Mouse (Mus musculus) forebrain, embryonic 12.5 days (tissue): ENCODE data around the gene Usp46. TPM values are rescaled to one million over a fixed set of nuclear protein-coding genes. Genes with fewer than 3 reads are reported as not detected.

Source experiments
- ATAC-seq: fragments of 200-750 bp; cut with Nextera tagmentation; 2 replicates; pipeline ENCODE4 v1.8.0; 2017; ENCODE audit warnings: moderate TSS enrichment; ENCODE audit not compliant: low FRiP score
- H3K27ac ChIP-seq: fragments of 300-500 bp; sonication (generic); 2 replicates; pipeline ENCODE4 v1.5.1; 2016; ENCODE audit warnings: mild to moderate bottlenecking
- H3K27me3 ChIP-seq: fragments of 300-500 bp; sonication (generic); 2 replicates; pipeline ENCODE4 v1.6.1; 2016; ENCODE audit warnings: mild to moderate bottlenecking
- H3K36me3 ChIP-seq: fragments of 300-500 bp; sonication (generic); replicated peaks from 2 replicates; pipeline ENCODE4 v1.6.1; 2016; ENCODE audit warnings: mild to moderate bottlenecking
- H3K4me1 ChIP-seq: fragments of 300-500 bp; sonication (generic); 2 replicates; pipeline ENCODE4 v1.6.1; 2016
- H3K4me2 ChIP-seq: fragments of 300-500 bp; sonication (generic); 2 replicates; pipeline ENCODE4 v1.6.1; 2016; ENCODE audit warnings: mild to moderate bottlenecking, moderate library complexity
- H3K4me3 ChIP-seq: fragments of 300-500 bp; sonication (generic); replicated peaks from 2 replicates; pipeline ENCODE4 v1.5.1; 2016; ENCODE audit warnings: mild to moderate bottlenecking
- H3K9ac ChIP-seq: fragments of 300-500 bp; sonication (generic); 2 replicates; pipeline ENCODE4 v1.6.1; 2016; ENCODE audit warnings: mild to moderate bottlenecking
- H3K9me3 ChIP-seq: fragments of 300-500 bp; sonication (generic); 2 replicates; pipeline ENCODE4 v1.6.1; 2016
- WGBS: fragments of 180-500 bp; shearing (Covaris S2); methylation state at CpG from one replicate; pipeline ENCODE4 v1.1.7; 2016; 5-methylcytosine and 5-hydroxymethylcytosine counted together
- polyA plus RNA-seq: library from polyadenylated mRNA; unstranded; fragments of >200 nt; fragmentation: Nextera tagmentation; extraction: Ambion mirVana; gene quantifications from 2 replicates; pipeline ENCODE4 v1.2.1, GENCODE M21; 2016

Gene Usp46
- polyA plus RNA-seq, 1 experiment from 2014 or later: 34.1 TPM

DNA sequence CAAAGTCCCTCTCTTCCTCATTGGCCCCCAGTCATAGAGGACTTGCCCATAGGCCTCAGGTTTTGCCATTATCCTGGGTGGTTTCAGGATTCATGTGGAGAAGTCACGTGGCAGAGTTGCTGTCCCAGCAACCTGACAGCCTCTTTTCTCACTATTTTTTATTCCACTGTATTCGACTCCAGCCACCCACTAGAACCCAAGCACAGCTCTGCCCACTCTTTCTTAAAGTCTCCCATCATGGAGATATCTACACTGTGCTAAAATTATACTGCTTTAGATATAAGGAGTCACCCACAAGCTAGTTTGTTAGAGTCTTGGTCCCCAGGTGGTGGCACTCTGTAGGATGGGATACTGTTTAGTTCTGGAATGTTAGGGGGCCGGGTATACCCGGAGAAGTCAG is 27.7 kb downstream of the Usp46 start:
- Histone ChIP-seq H3K9me3 (no peaks in the 10 kb centered on the region), H3K9ac (no peak overlapping the region), H3K27me3 (no peaks in the 10 kb centered on the region), H3K4me3 (no peak overlapping the region), H3K4me2 (no peak overlapping the region), H3K36me3 (peaks cover 4% of the 10 kb centered on the region; the same call in 1 of the 2 replicates), H3K4me1 (peaks cover 21% of the 10 kb centered on the region; the same call in 1 of the 2 replicates), H3K27ac (no peak overlapping the region)
- ATAC-seq: no peak
- 95% methylated on average over 4 of the region's 4 CpGs for WGBS

DNA sequence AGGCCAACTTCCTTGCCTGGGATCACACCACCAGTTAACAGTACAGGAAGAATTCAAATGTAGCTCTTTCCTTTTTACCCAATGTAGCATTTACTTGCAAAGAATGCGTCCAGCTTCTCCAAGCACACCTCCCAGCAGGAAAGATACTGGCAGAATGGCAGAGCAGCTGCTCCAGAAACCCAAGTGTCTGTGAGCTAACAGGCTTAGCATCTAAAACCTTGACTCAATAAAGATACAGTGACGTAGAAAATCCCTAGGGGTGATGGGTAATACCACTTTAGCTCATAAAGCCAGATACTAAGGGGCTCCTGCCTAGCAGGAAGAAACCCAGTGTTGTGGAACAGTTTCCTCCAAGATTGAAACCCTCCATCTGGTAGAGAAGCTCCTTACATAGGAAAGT is 32.8 kb downstream of the Usp46 start:
- Histone ChIP-seq H3K36me3 (peaks cover 16% of the 10 kb centered on the region), H3K27me3 (no peaks in the 10 kb centered on the region), H3K9ac (no peak overlapping the region), H3K4me3 (no peak overlapping the region), H3K9me3 (no peaks in the 10 kb centered on the region), H3K4me1 (no peaks in the 10 kb centered on the region), H3K4me2 (no peak overlapping the region), H3K27ac (no peak overlapping the region)
- ATAC-seq: no peak
- 75% methylated on average over 2 of the region's 2 CpGs for WGBS

DNA sequence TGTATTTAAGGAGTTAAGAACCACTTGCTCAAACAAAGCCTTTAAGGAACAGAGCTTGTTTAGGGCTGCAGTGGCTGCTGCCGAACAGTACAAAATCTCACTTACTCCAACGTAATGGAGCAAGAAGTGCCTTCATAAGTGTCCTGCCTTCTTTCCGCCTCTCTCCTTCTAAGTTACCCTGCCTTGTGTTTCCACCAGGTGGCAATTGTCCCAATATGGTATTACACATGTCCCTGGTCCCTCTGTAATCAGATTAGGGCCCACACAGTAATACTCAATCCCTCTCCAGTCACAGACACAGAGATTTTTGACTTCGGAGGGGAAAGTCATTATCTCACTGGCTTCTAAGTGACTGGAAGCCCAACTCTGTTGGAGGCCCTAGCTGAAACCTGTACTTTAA is 34.1 kb downstream of the Usp46 start:
- Histone ChIP-seq H3K9me3 (no peaks in the 10 kb centered on the region), H3K4me1 (peaks cover 2% of the 10 kb centered on the region; the same call in 1 of the 2 replicates), H3K27me3 (no peaks in the 10 kb centered on the region), H3K4me2 (no peak overlapping the region), H3K4me3 (no peak overlapping the region), H3K27ac (no peak overlapping the region), H3K9ac (no peak overlapping the region), H3K36me3 (peaks cover 16% of the 10 kb centered on the region)
- ATAC-seq: no peak
- WGBS: 89% methylated on average over 4 of the region's 4 CpGs

DNA sequence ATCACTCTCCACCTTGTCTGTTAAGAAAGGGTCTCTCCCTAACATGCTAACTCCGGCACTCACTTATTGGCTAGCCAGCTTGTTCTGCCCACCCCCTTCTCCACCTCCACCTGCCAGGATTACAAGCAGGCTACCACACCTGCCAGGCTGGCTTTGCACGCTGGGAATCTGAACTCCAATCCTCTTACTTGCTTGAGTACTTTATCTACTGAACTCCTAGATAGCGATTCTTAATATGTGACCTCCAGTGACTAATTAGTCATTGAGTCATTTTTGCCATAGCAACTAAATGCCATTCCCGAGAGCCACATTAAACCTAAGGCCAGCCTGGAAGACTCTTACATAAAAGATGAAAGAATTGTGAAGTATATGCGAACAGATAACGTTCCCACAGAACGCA is 38.4 kb downstream of the Usp46 start:
- ATAC-seq: no peak
- WGBS: 83% methylated on average over 7 of the region's 7 CpGs
- H3K27ac ChIP-seq: no peak overlapping the region
- H3K27me3 ChIP-seq: no peaks in the 10 kb centered on the region
- no peaks in the 10 kb centered on the region for H3K9me3 ChIP-seq
- H3K36me3 ChIP-seq: peaks cover 17% of the 10 kb centered on the region
- no peak overlapping the region for H3K4me2 ChIP-seq
- H3K4me1 ChIP-seq: peaks cover 2% of the 10 kb centered on the region; the same call in 1 of the 2 replicates
- no peak overlapping the region for H3K9ac ChIP-seq
- H3K4me3 ChIP-seq: no peak overlapping the region

DNA sequence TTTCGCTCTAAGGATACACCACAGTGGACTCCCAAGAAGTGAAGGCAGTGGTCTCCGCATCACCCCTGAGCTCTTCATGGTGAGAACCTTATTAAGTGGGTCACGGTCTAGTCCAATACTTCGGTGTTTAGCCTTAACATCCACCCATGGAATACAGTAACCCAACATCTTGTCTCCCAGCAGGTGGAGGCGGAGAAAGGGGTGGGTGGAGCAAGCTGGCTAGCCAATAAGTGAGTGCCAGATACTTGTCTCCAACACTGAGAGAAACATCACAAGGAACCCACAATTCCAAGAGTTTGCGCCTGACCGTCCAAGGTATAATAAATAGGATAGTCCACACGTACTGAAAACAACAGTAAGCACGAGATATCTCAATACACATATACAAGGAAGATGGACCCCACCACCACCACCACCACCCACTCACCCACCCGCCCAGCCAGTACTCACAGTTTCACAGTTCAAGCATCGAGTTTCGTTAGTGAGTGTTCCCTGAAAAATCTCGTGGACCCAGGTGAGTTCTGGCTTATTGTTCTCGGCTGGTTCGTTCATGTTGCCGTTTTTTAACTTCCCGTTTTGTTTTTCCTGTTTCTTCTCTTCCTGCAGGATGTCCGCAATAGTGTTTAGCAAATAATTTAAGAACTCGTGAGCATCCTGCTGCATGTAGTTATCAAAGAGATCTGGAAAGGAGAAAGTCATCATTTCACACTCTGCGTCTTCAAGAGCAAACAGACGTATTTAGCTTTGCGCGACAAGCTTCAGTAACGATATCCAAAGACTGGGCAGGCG is 39.3 kb downstream of the Usp46 start:
- 93% methylated on average over 25 of the region's 25 CpGs for WGBS
- no peak overlapping the region for H3K9ac ChIP-seq
- peaks cover 17% of the 10 kb centered on the region for H3K36me3 ChIP-seq
- H3K4me3 ChIP-seq: no peak overlapping the region
- H3K4me1 ChIP-seq: peaks cover 2% of the 10 kb centered on the region; the same call in 1 of the 2 replicates
- no peaks in the 10 kb centered on the region for H3K9me3 ChIP-seq
- H3K27me3 ChIP-seq: no peaks in the 10 kb centered on the region
- no peak overlapping the region for H3K27ac ChIP-seq
- no peak overlapping the region for H3K4me2 ChIP-seq
- ATAC-seq: no peak

DNA sequence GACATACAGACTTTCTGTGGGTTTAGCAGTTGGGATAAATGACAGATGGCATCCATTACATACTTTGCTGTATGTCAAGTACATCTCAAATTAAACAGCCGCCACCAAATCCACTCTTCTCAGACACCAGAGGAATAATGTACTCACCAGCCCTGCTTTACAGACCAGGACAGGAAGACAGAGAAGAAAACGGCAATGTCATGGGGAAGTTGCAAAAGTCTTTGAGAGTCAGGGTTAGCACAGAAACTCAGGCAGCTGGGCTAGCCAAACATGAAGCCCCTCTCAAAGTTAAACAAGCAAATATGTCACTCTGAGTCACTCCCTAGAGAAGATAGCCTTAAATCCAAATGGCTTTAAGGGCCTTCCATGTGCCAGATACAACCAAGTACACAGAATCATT is 40.0 kb downstream of the Usp46 start:
- WGBS: 87% methylated on average over 2 of the region's 2 CpGs

DNA sequence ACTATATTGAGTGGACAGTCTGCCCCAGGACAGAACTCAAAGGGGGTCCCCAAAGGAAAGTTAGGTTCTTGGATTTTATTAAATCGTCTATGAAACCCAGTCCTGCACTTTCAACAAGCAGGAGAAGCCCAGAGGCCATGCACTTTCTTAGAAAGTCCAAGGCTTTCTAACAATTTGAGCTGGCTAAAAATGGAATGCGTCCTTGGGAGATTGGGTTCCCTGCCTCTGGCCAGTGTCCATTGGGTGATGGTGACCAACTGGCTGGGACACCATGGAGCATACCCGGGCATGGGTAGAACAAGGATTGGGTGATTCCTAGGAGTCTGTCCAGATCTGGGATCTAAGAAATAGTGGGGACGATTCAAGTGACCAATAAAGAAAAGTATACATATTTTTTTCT is 47.7 kb downstream of the Usp46 start:
- no peak overlapping the region for H3K4me2 ChIP-seq
- no peaks in the 10 kb centered on the region for H3K9me3 ChIP-seq
- no peaks in the 10 kb centered on the region for H3K27me3 ChIP-seq
- peaks cover 16% of the 10 kb centered on the region; the same call in 1 of the 2 replicates for H3K36me3 ChIP-seq
- H3K9ac ChIP-seq: no peak overlapping the region
- H3K27ac ChIP-seq: no peak overlapping the region
- 86% methylated on average over 4 of the region's 4 CpGs for WGBS
- H3K4me3 ChIP-seq: no peak overlapping the region
- H3K4me1 ChIP-seq: peaks cover 9% of the 10 kb centered on the region
- ATAC-seq: no peak

More for the DNA sequence above, 40.0 kb downstream of the Usp46 start:
- Histone ChIP-seq H3K27me3 (no peaks in the 10 kb centered on the region), H3K9me3 (no peaks in the 10 kb centered on the region), H3K4me3 (no peak overlapping the region), H3K36me3 (peaks cover 17% of the 10 kb centered on the region), H3K4me2 (no peak overlapping the region), H3K27ac (no peak overlapping the region), H3K4me1 (peaks cover 2% of the 10 kb centered on the region; the same call in 1 of the 2 replicates), H3K9ac (no peak overlapping the region)
- ATAC-seq: no peak

DNA sequence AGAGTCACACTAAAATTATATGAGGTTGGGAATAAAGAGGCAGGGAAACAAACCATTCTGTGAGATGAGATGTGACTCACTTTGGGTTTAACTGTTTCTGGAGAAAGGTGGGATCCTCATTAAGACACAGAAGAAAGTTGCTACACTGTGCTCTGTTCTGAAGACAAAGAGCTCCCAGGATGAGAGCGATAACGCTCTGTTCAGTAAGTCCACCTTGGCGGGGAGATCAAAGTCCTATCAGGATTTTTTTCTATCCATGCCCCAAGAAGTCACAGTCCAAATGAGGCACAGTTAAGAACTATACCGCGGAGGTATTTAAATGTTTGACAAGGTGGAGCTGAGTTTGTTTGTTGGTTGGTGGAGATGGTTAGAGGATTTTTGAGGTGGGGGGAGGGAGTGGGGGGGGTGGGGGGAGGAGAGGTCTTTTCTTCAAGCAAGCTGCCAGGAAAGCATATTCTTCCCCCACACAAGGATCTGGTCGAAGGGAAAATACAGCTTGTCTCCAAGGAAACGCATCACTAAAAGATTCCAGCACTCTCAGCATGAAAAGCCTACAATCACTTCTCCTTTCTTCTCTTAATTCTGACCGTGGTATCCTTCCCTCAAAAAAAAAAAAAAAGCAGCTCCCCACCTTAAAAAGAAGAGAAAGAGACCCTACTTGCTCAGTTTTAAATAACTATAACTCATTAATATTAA is 49.2 kb downstream of the Usp46 start:
- Histone ChIP-seq H3K9ac (no peak overlapping the region), H3K9me3 (no peaks in the 10 kb centered on the region), H3K4me1 (peaks cover 9% of the 10 kb centered on the region), H3K4me2 (no peak overlapping the region), H3K36me3 (peaks cover 27% of the 10 kb centered on the region), H3K27ac (no peak overlapping the region), H3K27me3 (no peaks in the 10 kb centered on the region), H3K4me3 (no peak overlapping the region)
- ATAC-seq: no peak
- 72% methylated on average over 8 of the region's 8 CpGs for WGBS

DNA sequence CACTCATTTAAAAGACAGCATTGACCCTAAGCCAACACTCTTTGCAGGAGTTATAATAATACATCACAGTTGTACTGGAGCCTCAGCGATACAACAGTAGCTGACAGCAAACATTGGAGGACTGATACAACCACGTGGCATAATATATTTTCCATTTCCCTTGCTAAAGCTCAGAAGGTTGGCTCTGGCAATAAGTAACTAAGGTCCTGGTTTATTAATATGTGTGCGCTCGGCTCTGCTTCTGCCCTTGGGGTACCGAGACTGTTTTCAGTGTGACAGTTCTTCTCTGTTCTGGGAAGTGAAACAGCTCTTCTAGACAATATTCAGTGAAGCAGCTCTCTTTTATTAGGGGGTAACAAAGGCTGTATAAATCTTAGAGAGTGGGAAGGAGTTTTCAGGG is 50.7 kb downstream of the Usp46 start:
- no peak for ATAC-seq
- WGBS: 88% methylated on average over 5 of the region's 5 CpGs

DNA sequence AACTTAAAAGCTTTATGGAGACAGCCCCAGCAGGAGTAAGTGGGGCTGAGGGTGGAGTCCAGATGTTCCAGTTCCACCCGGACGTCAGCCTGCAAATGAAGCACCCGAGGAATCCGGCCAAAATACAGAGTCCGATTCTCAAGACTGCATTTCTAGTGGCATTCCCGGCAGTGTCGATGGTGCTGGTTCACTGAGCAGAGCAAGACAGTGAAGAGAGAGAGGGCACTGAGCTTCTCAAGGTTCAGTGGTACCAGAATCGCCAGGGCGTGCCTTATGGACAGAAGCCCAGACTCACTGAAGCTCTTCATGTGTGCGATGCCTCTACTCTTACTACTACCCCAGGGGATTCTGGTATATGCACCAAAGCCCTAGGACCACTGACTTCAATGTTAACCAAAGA is 56.6 kb downstream of the Usp46 start:
- H3K9ac ChIP-seq: no peak overlapping the region
- WGBS: 92% methylated on average over 10 of the region's 10 CpGs
- no peak overlapping the region for H3K27ac ChIP-seq
- H3K4me2 ChIP-seq: no peak overlapping the region
- ATAC-seq: no peak
- H3K36me3 ChIP-seq: peaks cover 23% of the 10 kb centered on the region
- H3K4me1 ChIP-seq: 0 out of 2 replicates have a peak, but pooled peaks cover 3% of the 10 kb centered on the region
- no peaks in the 10 kb centered on the region for H3K27me3 ChIP-seq
- no peak overlapping the region for H3K4me3 ChIP-seq
- H3K9me3 ChIP-seq: no peaks in the 10 kb centered on the region

More for the DNA sequence above, 50.7 kb downstream of the Usp46 start:
- Histone ChIP-seq H3K9ac (no peak overlapping the region), H3K4me2 (no peak overlapping the region), H3K27ac (no peak overlapping the region), H3K36me3 (peaks cover 27% of the 10 kb centered on the region), H3K27me3 (no peaks in the 10 kb centered on the region), H3K4me3 (no peak overlapping the region), H3K9me3 (no peaks in the 10 kb centered on the region), H3K4me1 (peaks cover 9% of the 10 kb centered on the region)

DNA sequence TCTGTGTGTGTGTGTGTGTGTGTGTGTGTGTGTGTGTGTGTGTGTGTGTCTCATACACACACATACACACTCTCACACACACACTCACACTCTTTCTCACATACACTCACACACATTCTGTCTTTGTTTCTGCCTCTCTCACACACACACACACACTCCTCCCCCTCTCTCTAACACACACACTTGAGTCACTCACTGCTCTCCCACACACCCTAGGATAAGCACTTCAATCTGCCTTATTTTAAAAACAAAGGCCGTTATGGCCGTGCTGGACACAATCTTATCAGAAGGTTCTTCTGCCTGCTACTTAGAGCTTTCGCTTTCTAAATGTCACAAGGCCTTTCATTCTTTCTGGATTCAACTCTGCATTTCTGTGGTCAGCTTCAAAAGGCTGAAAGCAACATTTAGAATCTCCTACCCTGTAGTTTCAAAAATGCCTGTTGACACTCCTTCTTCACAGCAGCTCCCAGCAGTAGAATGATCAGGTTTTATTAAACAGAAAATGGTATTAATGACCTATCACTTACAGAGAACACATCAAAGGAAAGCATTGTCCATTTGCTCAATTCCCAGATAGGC is 60.6 kb downstream of the Usp46 start:
- H3K4me3 ChIP-seq: no peak overlapping the region
- H3K4me1 ChIP-seq: 0 out of 2 replicates have a peak, but pooled peaks cover 3% of the 10 kb centered on the region
- H3K4me2 ChIP-seq: no peak overlapping the region
- ATAC-seq: no peak
- WGBS: 78% methylated on average over 3 of the region's 3 CpGs
- H3K27me3 ChIP-seq: no peaks in the 10 kb centered on the region
- no peak overlapping the region for H3K27ac ChIP-seq
- H3K36me3 ChIP-seq: peaks cover 32% of the 10 kb centered on the region
- no peak overlapping the region for H3K9ac ChIP-seq
- H3K9me3 ChIP-seq: no peaks in the 10 kb centered on the region

DNA sequence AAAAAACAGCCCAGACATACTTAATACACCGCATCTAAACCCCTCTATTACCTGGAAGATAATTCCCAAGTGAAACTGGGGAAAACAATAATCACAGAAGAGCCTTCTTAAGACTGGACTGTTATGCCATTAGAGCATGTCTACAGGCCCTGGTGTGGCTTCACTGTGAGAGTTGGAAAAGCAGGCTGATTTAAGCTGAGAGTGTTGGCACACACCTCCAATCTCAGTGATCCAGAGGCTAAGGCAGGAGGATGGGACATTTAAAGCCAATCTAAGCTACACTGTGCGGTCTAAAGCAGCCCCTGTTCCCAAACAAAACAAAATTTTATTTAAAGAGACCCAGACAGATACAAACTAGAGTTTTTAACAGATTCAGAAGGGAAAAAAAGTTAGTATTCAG is 62.3 kb downstream of the Usp46 start:
- Histone ChIP-seq H3K36me3 (peaks cover 45% of the 10 kb centered on the region), H3K4me2 (no peak overlapping the region), H3K9ac (no peak overlapping the region), H3K9me3 (no peaks in the 10 kb centered on the region), H3K4me3 (no peak overlapping the region), H3K27ac (no peak overlapping the region), H3K27me3 (no peaks in the 10 kb centered on the region), H3K4me1 (no peaks in the 10 kb centered on the region)
- no peak for ATAC-seq
- WGBS: 95% methylated on average over 2 of the region's 2 CpGs
